Mouse (Mus musculus): ENCODE measurements around the gene Herpud1.

DNA sequence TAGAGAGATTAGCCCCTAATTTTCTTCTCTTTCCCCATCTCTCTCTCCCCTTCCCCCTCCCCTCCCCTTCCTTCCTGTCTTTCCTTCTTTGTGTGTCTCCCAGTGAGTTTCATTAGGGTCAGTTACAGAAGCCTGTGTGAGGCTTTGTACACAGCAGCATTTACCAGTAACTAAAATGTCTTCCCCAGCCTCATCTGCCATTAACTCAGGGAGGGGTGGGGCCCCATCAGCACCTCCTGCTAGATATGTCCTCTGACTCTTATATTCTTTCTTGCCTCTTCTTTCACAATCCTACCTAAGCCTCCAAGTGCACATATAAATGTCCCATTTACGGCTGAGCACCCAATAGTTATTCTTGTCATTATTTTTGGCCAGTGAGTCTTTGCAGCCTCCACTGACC is 54.2 kb downstream of the Herpud1 start:
- TF ChIP-seq POLR2A (IDR thresholded peaks at IDR 0.05; ENCODE audit: borderline replicate concordance, extremely low read depth, insufficient read depth, insufficient read length, poor library complexity, severe bottlenecking) (no peak), CTCF (IDR thresholded peaks at IDR 0.05; ENCODE audit: borderline replicate concordance, extremely low read depth, insufficient read depth, insufficient read length) (no peak)
